Mouse (Mus musculus) midbrain, postnatal 0 days (tissue): ENCODE measurements around the gene Zdhhc16. TPM values are rescaled to one million over a fixed set of nuclear protein-coding genes. Genes with fewer than 3 reads are reported as not detected.

Source experiments
- ATAC-seq: fragments of 200-750 bp; cut with Nextera tagmentation; 2 replicates; pipeline ENCODE4 v1.8.0; 2017; ENCODE audit warnings: moderate number of reproducible peaks, mild to moderate bottlenecking, moderate TSS enrichment, moderate library complexity; ENCODE audit not compliant: low FRiP score
- DNase-seq: peaks from one replicate; pipeline ENCODE4 v3.0.0-alpha.2; 2015; ENCODE audit warnings: low spot score
- H3K27ac ChIP-seq: fragments of 300-500 bp; sonication (generic); 2 replicates; pipeline ENCODE4 v1.5.1; 2014; ENCODE audit warnings: low read depth, mild to moderate bottlenecking, low read length, mixed read lengths
- H3K27me3 ChIP-seq: fragments of 300-500 bp; sonication (generic); 2 replicates; pipeline ENCODE4 v1.6.1; 2014; ENCODE audit warnings: low read length, control low read depth, mixed read lengths; ENCODE audit not compliant: insufficient read depth
- H3K36me3 ChIP-seq: fragments of 300-500 bp; sonication (generic); 2 replicates; pipeline ENCODE4 v1.6.1; 2014; ENCODE audit warnings: low read length, control low read depth, mixed read lengths; ENCODE audit not compliant: insufficient read depth
- H3K4me1 ChIP-seq: fragments of 300-500 bp; sonication (generic); 2 replicates; pipeline ENCODE4 v1.6.1; 2014; ENCODE audit warnings: mild to moderate bottlenecking, control low read depth, antibody characterized with exemption, low read length, mixed read lengths; ENCODE audit not compliant: insufficient read depth
- H3K4me2 ChIP-seq: fragments of 300-500 bp; sonication (generic); 2 replicates; pipeline ENCODE4 v1.6.1; 2014; ENCODE audit warnings: low read depth, mild to moderate bottlenecking, low read length, mixed read lengths; ENCODE audit not compliant: poor library complexity, severe bottlenecking
- H3K4me3 ChIP-seq: fragments of 300-500 bp; sonication (generic); 2 replicates; pipeline ENCODE4 v1.5.1; 2014; ENCODE audit warnings: low read depth, mild to moderate bottlenecking, low read length, moderate library complexity
- H3K9ac ChIP-seq: fragments of 300-500 bp; sonication (generic); replicated peaks from 2 replicates; pipeline ENCODE4 v1.6.1; 2014; ENCODE audit warnings: mild to moderate bottlenecking, low read length, moderate library complexity, mixed read lengths; ENCODE audit not compliant: poor library complexity, severe bottlenecking
- H3K9me3 ChIP-seq: fragments of 300-500 bp; sonication (generic); 2 replicates; pipeline ENCODE4 v1.6.1; 2016; ENCODE audit warnings: low read length, control low read depth
- CTCF ChIP-seq: IDR thresholded peaks from 2 replicates; pipeline ENCODE4 v1.5.1; 2016; ENCODE audit warnings: antibody characterized with exemption, mild to moderate bottlenecking
- WGBS: fragments of 180-500 bp; shearing (Covaris S2); extraction: QIAGEN DNeasy Blood & Tissue Kit; methylation state at CpG from one replicate; pipeline ENCODE4 v1.1.7; 2014; 5-methylcytosine and 5-hydroxymethylcytosine counted together
- polyA plus RNA-seq: library from polyadenylated mRNA; unstranded; fragments of >200 nt; fragmentation: Nextera tagmentation; extraction: Ambion mirVana; gene quantifications from 2 replicates; pipeline ENCODE4 v1.2.1, GENCODE M21; 2015
- total RNA-seq: library from RNA; depleted of rRNA; stranded (reverse); fragments of >200 nt; gene quantifications from 2 replicates; pipeline ENCODE4 v1.2.3, GENCODE M21; 2014

Gene Zdhhc16
- total and polyA plus RNA-seq, 2 experiments from 2014 or later: 49.2 to 86.7 TPM

DNA sequence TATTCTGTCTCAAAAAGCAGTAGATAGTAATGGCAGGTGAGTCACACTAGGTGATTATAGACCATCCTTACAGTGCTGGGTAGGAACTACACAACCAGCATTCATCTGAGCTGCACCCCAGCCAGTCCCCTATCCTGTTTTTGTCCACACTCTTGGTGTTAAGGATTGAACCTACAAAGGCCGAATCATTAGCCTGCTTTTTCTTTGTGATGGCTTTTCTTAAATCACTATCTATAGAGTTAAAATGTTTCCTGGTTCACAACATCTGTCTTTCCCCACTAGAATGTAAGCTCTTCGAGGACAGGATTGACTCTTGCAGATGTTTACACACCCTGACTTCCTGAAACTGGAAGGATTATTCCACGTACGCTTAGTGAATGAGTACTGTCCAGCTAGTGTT, 13.8 kb upstream of the Zdhhc16 start:
- H3K4me1 ChIP-seq: no peaks in the 10 kb centered on the region
- H3K4me2 ChIP-seq: no peak overlapping the region
- no peak for DNase-seq
- no peaks in the 10 kb centered on the region for H3K9me3 ChIP-seq
- no peaks in the 10 kb centered on the region for H3K27me3 ChIP-seq
- H3K4me3 ChIP-seq: no peak overlapping the region
- H3K36me3 ChIP-seq: peaks cover 51% of the 10 kb centered on the region; the same call in 1 of the 2 replicates
- H3K9ac ChIP-seq: no peak overlapping the region
- H3K27ac ChIP-seq: no peak overlapping the region
- ATAC-seq: no peak
- TF ChIP-seq CTCF: no peak
- WGBS: 79% methylated on average over 4 of the region's 4 CpGs

DNA sequence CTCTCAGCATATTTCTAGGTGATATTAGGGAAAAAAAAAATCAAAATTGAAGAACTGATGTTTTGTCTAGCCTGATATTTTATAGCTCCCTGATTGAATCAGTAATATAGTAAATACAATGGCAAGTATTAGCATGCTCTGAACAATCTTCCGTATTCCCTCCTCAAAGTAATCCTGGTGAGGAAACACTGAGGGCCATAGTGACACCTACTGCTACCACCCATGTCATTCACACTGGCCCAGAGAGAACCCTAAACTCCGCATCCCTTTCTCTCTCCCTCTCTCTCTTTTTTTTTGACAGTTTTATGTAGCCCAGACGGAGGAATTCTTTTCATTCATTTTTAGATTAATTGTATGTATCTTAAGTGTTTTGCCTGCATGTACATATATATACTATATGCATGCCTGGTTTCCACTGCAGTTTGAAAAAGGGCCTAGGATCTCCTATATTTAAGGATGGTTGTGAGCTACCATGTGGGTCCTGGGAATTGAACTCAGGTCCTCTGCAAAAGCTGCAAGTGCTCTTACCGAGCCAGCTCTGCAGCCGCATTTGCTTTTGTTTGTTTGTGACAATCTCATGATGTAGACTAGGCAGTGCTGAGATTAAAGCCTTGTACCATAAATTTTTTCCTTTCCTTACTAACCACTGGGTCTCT, 12.7 kb upstream of the Zdhhc16 start:
- no peaks in the 10 kb centered on the region for H3K4me1 ChIP-seq
- no peaks in the 10 kb centered on the region for H3K27me3 ChIP-seq
- H3K9ac ChIP-seq: no peak overlapping the region
- TF ChIP-seq CTCF: no peak
- ATAC-seq (no peak), DNase-seq (no peak)
- no peaks in the 10 kb centered on the region for H3K9me3 ChIP-seq
- H3K36me3 ChIP-seq: peaks cover 51% of the 10 kb centered on the region; the same call in 1 of the 2 replicates
- no peak overlapping the region for H3K4me2 ChIP-seq
- H3K4me3 ChIP-seq: no peak overlapping the region
- no peak overlapping the region for H3K27ac ChIP-seq
- WGBS: 84% methylated on average over 5 of the region's 5 CpGs

DNA sequence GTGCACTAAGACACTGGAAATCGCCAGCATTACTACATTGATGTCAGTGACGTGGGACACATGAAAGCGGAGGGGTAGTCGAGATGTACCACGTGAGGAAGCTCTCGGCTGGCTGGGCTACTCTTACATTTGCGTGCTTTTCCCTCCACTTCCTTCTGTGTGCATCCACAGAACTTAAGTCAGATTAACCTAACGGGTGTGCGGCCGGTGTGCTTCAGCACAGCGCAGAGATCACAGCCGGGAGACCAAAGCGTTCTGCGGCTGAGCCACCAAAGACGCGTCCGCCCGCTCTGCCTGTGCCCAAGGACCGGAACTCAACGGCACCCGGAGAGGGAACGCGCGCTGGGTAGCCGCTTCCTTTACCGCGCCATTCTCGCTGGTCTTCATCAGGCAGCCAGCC, 594 bp upstream of the Zdhhc16 start:
- Histone ChIP-seq H3K27ac (peak overlapping the region; percentile 67), H3K4me3 (peak overlapping the region; percentile 85), H3K4me1 (peaks cover 7% of the 10 kb centered on the region; the same call in 1 of the 2 replicates), H3K9me3 (no peaks in the 10 kb centered on the region), H3K36me3 (peaks cover 15% of the 10 kb centered on the region), H3K9ac (peak overlapping the region; percentile 71), H3K27me3 (no peaks in the 10 kb centered on the region), H3K4me2 (peak overlapping the region; percentile 86)
- peak; percentile 30 for DNase-seq
- ATAC-seq: peak; percentile 18
- WGBS: under 1% methylated on average over 28 of the region's 28 CpGs
- no peak for TF ChIP-seq CTCF

DNA sequence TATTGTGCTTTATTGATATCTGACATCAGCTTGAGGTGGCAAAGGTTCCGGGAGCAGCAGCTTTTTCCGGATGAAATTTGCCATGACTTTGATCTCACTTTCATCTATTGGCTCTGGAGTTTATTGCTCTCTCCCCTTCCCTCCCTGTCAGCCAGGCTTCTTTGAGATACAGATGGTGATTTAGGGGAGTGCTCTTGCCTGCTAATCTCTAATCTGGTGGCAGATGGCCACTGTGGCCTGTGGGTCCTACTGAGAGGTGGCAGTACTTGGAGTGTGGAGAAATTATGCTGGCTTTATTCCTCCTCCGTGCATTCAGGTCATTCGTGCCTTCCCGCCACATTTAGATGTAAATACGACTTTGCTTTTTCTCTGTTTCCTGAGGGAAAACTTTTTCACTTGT, 844 bp downstream of the Zdhhc16 start:
- ATAC-seq: no peak
- Histone ChIP-seq H3K36me3 (peaks cover 18% of the 10 kb centered on the region), H3K27me3 (no peaks in the 10 kb centered on the region), H3K4me1 (peaks cover 7% of the 10 kb centered on the region; the same call in 1 of the 2 replicates), H3K4me2 (peak overlapping the region; percentile 67), H3K4me3 (peak overlapping the region; percentile 85), H3K9me3 (no peaks in the 10 kb centered on the region), H3K9ac (peak overlapping the region; percentile 72), H3K27ac (no peak overlapping the region)
- DNase-seq: peak; percentile 18
- TF ChIP-seq CTCF: no peak
- 19% methylated on average over 6 of the region's 6 CpGs for WGBS

DNA sequence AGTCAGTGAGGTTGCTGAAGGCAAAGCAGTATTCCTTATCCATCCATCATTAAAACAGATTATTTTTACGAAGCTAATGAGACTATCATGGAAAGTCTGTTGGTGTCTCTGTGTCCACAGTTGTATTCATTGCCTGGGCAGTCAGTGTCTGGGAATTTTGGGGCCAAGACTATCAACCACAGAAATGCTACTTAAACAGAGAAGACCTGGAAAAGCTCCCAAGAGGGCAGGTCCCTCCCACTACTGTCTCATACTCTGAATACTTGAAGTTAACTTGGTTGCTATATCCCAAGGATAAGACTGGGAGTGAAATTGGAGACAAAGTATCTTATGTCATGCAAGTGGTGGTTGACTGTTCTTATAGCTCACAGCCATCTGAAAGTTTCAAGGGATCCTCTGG, 2.6 kb downstream of the Zdhhc16 start:
- H3K27ac ChIP-seq: no peak overlapping the region
- H3K36me3 ChIP-seq: peaks cover 23% of the 10 kb centered on the region
- H3K9me3 ChIP-seq: no peaks in the 10 kb centered on the region
- ATAC-seq: no peak
- TF ChIP-seq CTCF: no peak
- no peak for DNase-seq
- 95% methylated on average over 1 of the region's 1 CpGs for WGBS
- no peak overlapping the region for H3K4me2 ChIP-seq
- H3K27me3 ChIP-seq: no peaks in the 10 kb centered on the region
- no peak overlapping the region for H3K9ac ChIP-seq
- H3K4me3 ChIP-seq: no peak overlapping the region
- peaks cover 7% of the 10 kb centered on the region; the same call in 1 of the 2 replicates for H3K4me1 ChIP-seq

DNA sequence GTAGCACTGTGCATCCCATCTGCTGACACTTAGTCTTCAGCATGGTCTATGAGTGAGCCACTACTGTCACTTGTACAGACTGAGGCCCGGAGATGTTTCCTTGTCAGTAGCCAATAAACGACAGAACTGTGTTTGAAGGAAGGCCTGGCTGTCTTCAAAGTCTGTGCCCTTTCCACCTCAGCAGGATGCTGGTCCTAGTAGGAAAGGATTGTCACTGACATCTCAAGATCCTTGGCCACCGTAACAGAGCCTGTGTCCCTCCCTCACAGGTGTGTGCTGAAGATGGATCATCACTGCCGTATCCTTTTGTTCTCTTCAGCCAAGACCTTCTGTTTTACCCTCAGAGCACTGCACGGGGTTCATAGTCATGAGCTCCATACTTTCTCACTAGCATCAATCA, 5.3 kb downstream of the Zdhhc16 start:
- Histone ChIP-seq H3K9me3 (no peaks in the 10 kb centered on the region), H3K36me3 (peaks cover 43% of the 10 kb centered on the region), H3K27ac (no peak overlapping the region), H3K4me1 (peaks cover 7% of the 10 kb centered on the region; the same call in 1 of the 2 replicates), H3K4me2 (no peak overlapping the region), H3K9ac (no peak overlapping the region), H3K27me3 (no peaks in the 10 kb centered on the region), H3K4me3 (no peak overlapping the region)
- DNase-seq: no peak
- 91% methylated on average over 5 of the region's 5 CpGs for WGBS
- no peak for ATAC-seq
- no peak for TF ChIP-seq CTCF
